Mouse (Mus musculus) adrenal gland, adult 18-20 months (tissue): ENCODE data around the gene Gm44965. TPM values are rescaled to one million over a fixed set of nuclear protein-coding genes. Genes with fewer than 3 reads are reported as not detected.

ENCODE experiments used
- DNase-seq, 2 experiments: peaks; one replicate each; pipeline ENCODE4 v3.0.0; 2021 to 2022; ENCODE audit warnings: low spot score in 2 of 2
- total RNA-seq, 2 experiments: library from RNA; stranded (reverse); gene quantifications; 1 replicate in 1 of 2; 2 replicates in 1 of 2; pipeline ENCODE4 v1.2.3; 2021

The Gm44965 gene
- total RNA-seq, 2 experiments from 2014 or later: not detected

- no peak for DNase-seq
Observed at GRCm38 (mm10) chr6:48578736-48579135, 15.0 kb upstream of the Gm44965 start.

GRCm38 (mm10) chr6:48579215-48579648 is 14.5 kb upstream of the Gm44965 start:
- no peak for DNase-seq

- DNase-seq: no peak
Observed at GRCm38 (mm10) chr6:48581257-48581656, 12.5 kb upstream of the Gm44965 start.

- no peak for DNase-seq
Observed at GRCm38 (mm10) chr6:48582037-48582436, 11.7 kb upstream of the Gm44965 start.

GRCm38 (mm10) chr6:48589194-48589750 is 4.5 kb upstream of the Gm44965 start, which contains the start of gene Gm45021:
Gene Gm45021, plus strand, starts transcription at chr6:48589610.
- no peak for DNase-seq

GRCm38 (mm10) chr6:48591221-48591845 is 2.4 kb upstream of the Gm44965 start:
- no peak for DNase-seq

GRCm38 (mm10) chr6:48591871-48592270 is 1.9 kb upstream of the Gm44965 start:
- DNase-seq: no peak

- peak; percentile 45 to 54 for DNase-seq
Observed at GRCm38 (mm10) chr6:48594043-48594738, 450 bp downstream of the Gm44965 start.

- DNase-seq: no peak
Observed at GRCm38 (mm10) chr6:48595278-48595677, 1.5 kb downstream of the Gm44965 start.

GRCm38 (mm10) chr6:48596545-48597232 is 2.9 kb downstream of the Gm44965 start:
- DNase-seq: no peak

GRCm38 (mm10) chr6:48597233-48597625 is 3.5 kb downstream of the Gm44965 start:
- no peak for DNase-seq

GRCm38 (mm10) chr6:48600594-48600993 is 6.9 kb downstream of the Gm44965 start:
- no peak for DNase-seq

GRCm38 (mm10) chr6:48601271-48602079 is 7.7 kb downstream of the Gm44965 start, which contains the start of gene Zfp775:
Gene Zfp775, plus strand, starts transcription at chr6:48602063.
- DNase-seq: peak; percentile 92 to 93

GRCm38 (mm10) chr6:48602080-48602741 is 8.5 kb downstream of the Gm44965 start:
- DNase-seq: peak in 1 of 2 experiments; percentile 41

- peak in 1 of 2 experiments; percentile 41 for DNase-seq
Observed at GRCm38 (mm10) chr6:48608124-48608523, 14.4 kb downstream of the Gm44965 start.

GRCm38 (mm10) chr6:48609512-48609911 is 15.8 kb downstream of the Gm44965 start:
- DNase-seq: no peak

- DNase-seq: no peak
Observed at GRCm38 (mm10) chr6:48610657-48611056, 16.9 kb downstream of the Gm44965 start.

- DNase-seq: no peak
Observed at GRCm38 (mm10) chr6:48613464-48613863, 19.7 kb downstream of the Gm44965 start.

GRCm38 (mm10) chr6:48614756-48615155 is 21.0 kb downstream of the Gm44965 start:
- DNase-seq: no peak

GRCm38 (mm10) chr6:48620031-48620430 is 26.3 kb downstream of the Gm44965 start:
- no peak for DNase-seq
